Mouse (Mus musculus): Measurements from ENCODE around the gene Brk1.

The Brk1 gene

GRCm38 (mm10) chr6:113660492-113661352 is 56.1 kb downstream of the Brk1 start:
- DNase-seq: no peak

- peak; percentile 54 for DNase-seq
These were observed 57.0 kb downstream of the Brk1 start for GRCm38 (mm10) chr6:113661353-113662241.

- DNase-seq: no peak
These were observed 58.6 kb downstream of the Brk1 start for GRCm38 (mm10) chr6:113662964-113663700.

- no peak for DNase-seq
These were observed 59.7 kb downstream of the Brk1 start for GRCm38 (mm10) chr6:113664305-113664704.

Data from lung, postnatal 14 days (tissue).